Mouse (Mus musculus) gastrocnemius, adult 18-20 months (tissue): Measurements from ENCODE around the gene Dgkg. TPM values are rescaled to one million over a fixed set of nuclear protein-coding genes. Genes with fewer than 3 reads are reported as not detected.

ENCODE experiments used
- DNase-seq: peaks from one replicate; pipeline ENCODE4 v3.0.0; 2021; ENCODE audit warnings: low spot score
- total RNA-seq, 2 experiments: library from RNA; stranded (reverse); gene quantifications; 2 replicates each; pipeline ENCODE4 v1.2.3; 2021

Dgkg gene
- total RNA-seq, 2 experiments from 2014 or later, result 0.43 to 0.55 TPM

- DNase-seq, result no peak
Observed at GRCm38 (mm10) chr16:22501855-22502254, 155.2 kb downstream of the Dgkg start.

DNA sequence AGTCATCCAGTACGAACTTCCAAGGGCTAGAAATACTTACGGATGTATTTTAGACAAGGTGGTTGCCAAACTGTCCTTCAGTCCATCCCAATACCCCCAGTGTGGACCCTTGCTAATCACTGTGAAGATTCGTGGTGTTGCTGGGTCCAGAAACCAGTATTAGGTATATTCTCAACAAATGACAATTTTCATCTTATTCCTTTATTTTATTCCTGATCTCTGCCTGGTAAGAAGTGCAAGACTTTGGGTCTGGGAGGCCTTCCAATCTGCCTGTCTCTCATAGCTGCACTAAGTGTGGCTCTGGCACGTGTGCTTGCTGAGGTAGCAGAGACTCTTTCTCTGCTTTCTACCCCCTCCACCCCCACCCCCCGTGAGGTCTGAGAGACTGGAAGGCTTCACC is 156.5 kb downstream of the Dgkg start:
- DNase-seq, result no peak

DNA sequence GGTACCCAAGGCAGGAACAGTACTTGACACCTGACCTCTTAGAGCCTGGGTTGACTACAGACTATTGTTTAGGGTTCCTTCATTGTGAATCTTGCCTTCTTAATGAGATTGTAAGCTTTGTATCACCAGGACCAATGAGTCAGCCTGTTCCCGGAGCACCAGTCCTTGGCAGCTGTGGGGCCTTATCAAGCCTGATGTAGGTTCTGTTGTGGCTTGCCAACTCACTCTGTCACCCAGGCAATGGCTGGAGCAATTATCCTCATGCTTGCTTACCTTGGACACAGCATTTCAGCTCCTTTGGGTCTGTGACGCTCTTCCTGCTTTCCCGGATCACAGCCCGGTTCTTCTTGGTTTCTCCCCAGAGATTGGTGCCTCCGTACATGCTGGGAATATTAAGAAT is 157.1 kb downstream of the Dgkg start:
- DNase-seq, result no peak

GRCm38 (mm10) chr16:22499447-22499846 is 157.6 kb downstream of the Dgkg start:
- no peak for DNase-seq

DNA sequence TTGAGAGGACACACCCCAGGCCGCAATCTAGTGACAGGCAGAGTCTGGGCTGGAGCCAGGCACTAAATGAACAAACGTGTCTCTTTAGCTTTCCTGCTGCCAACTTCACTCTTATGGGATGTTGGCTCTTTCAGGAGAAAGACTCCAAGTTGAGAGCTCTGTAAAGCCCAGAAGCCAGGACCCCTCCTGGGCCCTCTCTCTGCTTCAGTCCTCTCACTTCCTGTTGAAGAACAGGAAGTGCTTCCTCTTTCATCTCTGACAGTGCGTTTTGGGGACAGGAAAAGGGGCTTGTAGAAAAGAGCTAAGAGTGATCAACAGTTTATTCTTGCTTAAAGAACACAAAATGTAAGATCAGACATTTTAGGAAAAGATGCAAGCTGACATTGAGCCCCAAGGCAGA is 159.0 kb downstream of the Dgkg start:
- no peak for DNase-seq

GRCm38 (mm10) chr16:22495259-22495658 is 161.8 kb downstream of the Dgkg start:
- DNase-seq, result no peak

DNA sequence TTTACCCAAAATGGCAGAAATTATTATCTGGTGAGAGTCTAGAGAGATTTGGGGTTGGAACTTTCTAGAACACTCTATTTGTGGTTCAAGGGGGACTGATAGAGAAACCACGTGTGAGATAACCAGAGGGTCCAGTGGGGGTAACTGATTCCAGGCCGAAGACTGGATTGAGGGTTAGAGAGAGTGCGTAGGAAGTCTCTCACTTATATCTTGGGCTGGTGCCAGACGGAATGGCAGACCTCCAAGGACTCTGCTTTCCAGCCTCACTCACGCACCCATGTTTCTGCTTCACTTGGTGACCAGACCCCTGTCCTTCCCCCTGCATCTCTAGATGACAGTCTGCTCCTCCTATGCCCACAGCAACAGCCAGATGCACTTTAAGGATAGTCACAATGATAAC is 162.2 kb downstream of the Dgkg start:
- no peak for DNase-seq

DNA sequence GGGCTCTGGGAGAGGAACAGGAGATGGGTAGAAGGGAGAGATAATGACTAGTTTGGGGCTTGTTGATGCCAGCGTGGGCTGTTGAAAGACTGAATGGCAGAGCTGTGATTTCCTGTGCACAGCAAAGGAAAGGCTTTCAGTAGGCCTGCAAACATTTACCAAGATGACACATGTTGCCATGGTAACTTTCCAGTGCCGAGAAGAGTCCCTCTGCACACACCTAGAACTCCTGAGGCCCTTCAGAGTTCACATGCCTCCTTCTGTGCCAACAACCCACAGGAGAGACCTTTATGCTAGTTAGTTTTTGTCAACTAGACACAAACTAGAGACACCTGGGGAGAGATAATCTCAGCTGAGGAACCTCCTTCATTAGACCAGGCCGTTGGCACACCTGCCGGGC is 163.6 kb downstream of the Dgkg start:
- no peak for DNase-seq

GRCm38 (mm10) chr16:22491446-22492166 is 165.4 kb downstream of the Dgkg start:
- DNase-seq, result no peak

DNA sequence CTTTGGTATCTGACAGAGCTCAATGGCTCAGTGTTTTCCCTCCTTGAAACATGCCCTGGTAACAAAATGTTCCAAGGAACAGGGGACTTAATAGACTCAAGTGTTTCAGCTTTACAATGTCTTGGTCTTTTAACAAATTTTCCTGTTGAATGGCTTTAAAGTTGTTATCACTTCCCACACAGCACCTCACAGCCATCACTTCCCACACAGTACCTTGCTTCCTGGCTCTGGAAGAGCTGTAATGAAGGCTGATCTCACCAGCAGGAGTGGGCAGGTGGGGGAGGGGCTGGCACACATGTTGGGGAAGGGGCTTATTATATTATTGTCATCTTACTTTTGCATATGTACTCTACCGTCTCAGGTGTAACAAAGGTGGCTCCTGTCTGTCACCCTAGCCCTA is 173.1 kb downstream of the Dgkg start:
- no peak for DNase-seq

DNA sequence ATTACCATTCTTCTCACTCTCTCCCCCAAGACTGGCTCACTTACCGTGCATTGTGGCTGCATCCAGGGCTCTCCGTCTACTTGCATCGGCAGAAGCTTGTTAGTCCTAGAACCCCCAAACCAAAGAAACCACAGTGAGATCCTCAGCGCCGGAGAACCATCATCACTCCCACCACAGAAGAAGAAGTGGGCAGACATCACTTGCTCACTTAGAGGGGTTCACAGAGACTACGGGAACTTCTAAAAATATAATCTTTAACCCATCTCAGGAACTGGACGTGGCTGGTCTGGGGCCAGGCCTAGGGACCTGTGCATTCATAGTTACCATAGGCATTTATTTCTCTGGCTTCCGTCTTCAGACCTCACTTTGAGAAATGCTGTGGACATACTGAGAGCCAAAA is 177.7 kb downstream of the Dgkg start:
- no peak for DNase-seq

DNA sequence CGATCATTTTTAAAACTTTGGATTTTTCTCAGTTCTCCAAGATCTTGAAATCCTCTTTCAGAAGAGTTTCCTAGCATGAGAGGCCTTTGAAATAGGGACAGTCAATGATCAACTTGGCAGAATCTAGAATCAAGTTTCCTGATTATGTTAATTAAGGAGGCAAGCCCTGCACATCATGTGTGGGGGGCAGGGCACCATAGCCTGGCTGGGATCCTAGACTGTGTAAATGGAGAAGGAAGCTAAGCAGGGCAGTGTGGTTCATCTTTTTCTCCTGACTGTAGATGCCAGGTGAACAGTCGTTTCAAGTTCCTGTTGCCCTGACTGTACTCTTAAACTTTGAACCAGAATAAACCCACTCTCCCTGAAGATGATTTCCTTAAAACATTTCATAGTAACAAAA is 185.3 kb downstream of the Dgkg start:
- no peak for DNase-seq

- DNase-seq, result no peak
Observed at GRCm38 (mm10) chr16:22469385-22469784, 187.6 kb downstream of the Dgkg start.

- no peak for DNase-seq
Observed at GRCm38 (mm10) chr16:22467111-22467510, 189.9 kb downstream of the Dgkg start.

- DNase-seq, result no peak
Observed at GRCm38 (mm10) chr16:22466381-22466780, 190.6 kb downstream of the Dgkg start.

- DNase-seq, result no peak
Observed at GRCm38 (mm10) chr16:22462220-22462619, 194.8 kb downstream of the Dgkg start.

DNA sequence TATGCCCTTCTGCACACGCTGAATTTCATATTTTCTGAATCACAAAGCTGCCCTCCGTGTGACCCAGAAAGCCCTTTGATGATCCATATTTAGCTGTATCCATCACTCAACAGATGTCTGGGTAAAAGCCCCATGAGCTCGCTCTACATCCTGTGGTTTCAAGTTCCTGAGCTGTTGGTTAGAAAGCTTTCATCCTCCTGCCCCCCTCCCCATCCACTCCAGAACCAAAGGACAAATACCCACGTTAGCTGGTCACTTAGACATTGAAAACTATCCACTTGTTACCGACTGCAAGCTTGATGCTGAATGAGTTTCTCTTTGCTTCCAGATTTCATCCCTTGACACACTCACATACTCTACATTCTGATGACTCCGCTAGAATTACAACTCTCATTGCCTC is 195.3 kb downstream of the Dgkg start:
- DNase-seq, result no peak

- no peak for DNase-seq
Observed at GRCm38 (mm10) chr16:22460960-22461359, 196.1 kb downstream of the Dgkg start.

- no peak for DNase-seq
Observed at GRCm38 (mm10) chr16:22452082-22452481, 204.9 kb downstream of the Dgkg start.

GRCm38 (mm10) chr16:22448093-22448492 is 208.9 kb downstream of the Dgkg start:
- no peak for DNase-seq

DNA sequence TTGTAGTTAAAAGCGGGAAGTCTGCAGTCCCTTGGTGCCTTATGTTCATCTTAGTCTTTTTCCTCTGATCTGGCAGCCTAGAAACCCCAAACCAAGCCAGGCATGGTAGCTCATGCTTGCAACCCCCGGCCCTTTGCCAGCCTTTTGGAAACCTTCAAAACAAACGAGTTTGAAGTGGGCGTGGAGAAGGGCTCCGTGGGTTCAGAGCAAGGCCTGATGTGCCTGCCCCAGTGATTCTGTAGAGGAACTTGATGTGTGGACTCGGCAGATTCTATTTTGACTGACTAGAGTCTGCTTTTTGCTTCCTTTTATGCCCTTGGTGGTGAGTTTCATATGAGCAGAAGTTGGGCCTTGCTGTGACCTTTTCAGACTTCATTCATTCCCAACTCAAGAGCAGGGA is 212.2 kb downstream of the Dgkg start:
- no peak for DNase-seq

GRCm38 (mm10) chr16:22442202-22442601 is 214.8 kb downstream of the Dgkg start:
- no peak for DNase-seq

DNA sequence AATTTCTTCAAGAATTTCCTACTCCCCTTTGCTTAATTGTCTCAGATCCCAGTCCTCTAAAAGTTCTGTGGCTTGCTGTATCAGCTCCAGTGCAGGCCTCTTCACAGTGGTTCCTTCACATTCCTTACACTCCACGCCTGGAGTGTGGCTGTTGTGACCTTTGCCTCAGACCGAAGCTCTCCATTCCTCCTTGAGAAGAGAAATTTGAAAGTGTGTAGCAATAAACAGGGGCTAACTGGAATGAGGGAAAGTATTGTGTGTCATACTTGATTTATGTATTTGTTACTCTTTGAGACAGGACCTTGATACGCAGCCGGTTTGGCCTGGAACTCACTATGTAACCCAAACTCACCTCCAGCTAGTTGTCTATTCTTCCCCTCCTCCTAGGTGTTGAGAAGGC is 215.7 kb downstream of the Dgkg start:
- no peak for DNase-seq

GRCm38 (mm10) chr16:22440269-22440668 is 216.8 kb downstream of the Dgkg start:
- DNase-seq, result peak; percentile 30
